Mouse (Mus musculus) midbrain, embryonic 12.5 days (tissue): ENCODE measurements around the gene Samm50. TPM values are rescaled to one million over a fixed set of nuclear protein-coding genes. Genes with fewer than 3 reads are reported as not detected.

Experiments used
- ATAC-seq: fragments of 200-750 bp; cut with Nextera tagmentation; 2 replicates; pipeline ENCODE4 v1.8.0; 2017; ENCODE audit warnings: low read depth, moderate TSS enrichment, moderate library complexity; ENCODE audit not compliant: low FRiP score
- H3K27ac ChIP-seq: fragments of 300-500 bp; sonication (generic); replicated peaks from 2 replicates; pipeline ENCODE4 v1.5.1; 2016; ENCODE audit warnings: mild to moderate bottlenecking
- H3K27me3 ChIP-seq: fragments of 300-500 bp; sonication (generic); 2 replicates; pipeline ENCODE4 v1.6.1; 2016; ENCODE audit warnings: mild to moderate bottlenecking
- H3K36me3 ChIP-seq: fragments of 300-500 bp; sonication (generic); 2 replicates; pipeline ENCODE4 v1.6.1; 2016
- H3K4me1 ChIP-seq: fragments of 300-500 bp; sonication (generic); 2 replicates; pipeline ENCODE4 v1.6.1; 2016
- H3K4me2 ChIP-seq: fragments of 300-500 bp; sonication (generic); replicated peaks from 2 replicates; pipeline ENCODE4 v1.6.1; 2016; ENCODE audit warnings: mild to moderate bottlenecking, moderate library complexity
- H3K4me3 ChIP-seq: fragments of 300-500 bp; sonication (generic); 2 replicates; pipeline ENCODE4 v1.5.1; 2016; ENCODE audit warnings: mild to moderate bottlenecking
- H3K9ac ChIP-seq: fragments of 300-500 bp; sonication (generic); replicated peaks from 2 replicates; pipeline ENCODE4 v1.6.1; 2016; ENCODE audit warnings: mild to moderate bottlenecking, moderate library complexity
- H3K9me3 ChIP-seq: fragments of 300-500 bp; sonication (generic); 2 replicates; pipeline ENCODE4 v1.6.1; 2016; ENCODE audit warnings: mild to moderate bottlenecking
- WGBS: fragments of 180-500 bp; shearing (Covaris S2); methylation state at CpG from one replicate; pipeline ENCODE4 v1.1.7; 2016; 5-methylcytosine and 5-hydroxymethylcytosine counted together
- microRNA-seq: library from miRNA; unstranded; fragments of <30 nt; microRNA quantifications from one replicate; pipeline ENCODE4, GENCODE M21; 2017
- polyA plus RNA-seq: library from polyadenylated mRNA; unstranded; fragments of >200 nt; fragmentation: Nextera tagmentation; extraction: Ambion mirVana; gene quantifications from 2 replicates; pipeline ENCODE4 v1.2.1, GENCODE M21; 2016

Samm50 gene
- polyA plus RNA-seq, 1 experiment from 2014 or later, result 99.4 TPM

DNA sequence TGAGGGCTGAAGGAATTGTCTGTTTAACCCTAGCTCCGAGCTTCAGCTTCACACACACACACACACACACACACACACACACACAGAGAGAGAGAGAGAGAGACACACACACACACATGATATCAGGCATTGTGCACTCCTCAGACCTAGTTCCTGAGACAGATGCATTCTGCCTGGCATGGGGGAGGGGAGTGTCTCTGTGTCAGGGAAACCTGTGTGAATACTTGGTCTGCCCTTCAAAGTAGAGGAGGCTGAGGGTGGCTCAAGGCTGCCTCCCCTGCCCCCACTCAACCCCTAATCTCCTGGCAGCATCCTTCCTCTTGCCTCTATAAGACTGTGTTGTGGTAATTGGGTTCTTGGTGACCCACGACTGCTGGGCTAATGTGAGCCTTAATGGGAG, 71.5 kb downstream of the Samm50 start:
- H3K4me2 ChIP-seq, result no peak overlapping the region
- WGBS, result 52% methylated on average over 2 of the region's 2 CpGs
- no peak overlapping the region for H3K9ac ChIP-seq
- no peaks in the 10 kb centered on the region for H3K9me3 ChIP-seq
- H3K27me3 ChIP-seq, result peaks cover 34% of the 10 kb centered on the region
- H3K27ac ChIP-seq, result no peak overlapping the region
- no peaks in the 10 kb centered on the region for H3K36me3 ChIP-seq
- H3K4me3 ChIP-seq, result no peak overlapping the region
- peaks cover 32% of the 10 kb centered on the region for H3K4me1 ChIP-seq
- ATAC-seq, result no peak

DNA sequence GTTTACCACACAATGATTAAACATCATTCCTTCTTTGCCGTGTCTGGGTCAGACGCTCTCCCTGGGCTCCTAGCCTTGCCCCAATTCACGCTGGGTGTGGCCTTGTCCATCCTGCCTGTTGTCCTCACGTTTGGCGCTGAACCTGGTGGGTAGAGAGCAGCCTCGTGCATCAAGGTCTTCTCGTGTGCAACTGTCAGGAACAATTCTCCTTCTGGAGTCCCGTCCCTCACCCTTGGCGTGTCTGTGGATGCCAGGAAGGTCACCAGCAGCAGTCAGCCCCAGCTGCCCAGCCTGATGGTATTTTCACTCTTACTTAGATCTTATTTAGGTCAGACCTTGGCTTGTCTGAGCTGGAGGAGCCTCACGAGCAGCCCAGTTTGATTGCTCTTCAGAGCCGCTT, 73.1 kb downstream of the Samm50 start:
- Histone ChIP-seq H3K4me1 (peaks cover 28% of the 10 kb centered on the region), H3K27ac (no peak overlapping the region), H3K27me3 (peaks cover 22% of the 10 kb centered on the region), H3K4me3 (no peak overlapping the region), H3K9ac (no peak overlapping the region), H3K9me3 (no peaks in the 10 kb centered on the region), H3K36me3 (no peaks in the 10 kb centered on the region), H3K4me2 (no peak overlapping the region)
- ATAC-seq, result no peak
- 73% methylated on average over 11 of the region's 11 CpGs for whole genome bisulfite sequencing

DNA sequence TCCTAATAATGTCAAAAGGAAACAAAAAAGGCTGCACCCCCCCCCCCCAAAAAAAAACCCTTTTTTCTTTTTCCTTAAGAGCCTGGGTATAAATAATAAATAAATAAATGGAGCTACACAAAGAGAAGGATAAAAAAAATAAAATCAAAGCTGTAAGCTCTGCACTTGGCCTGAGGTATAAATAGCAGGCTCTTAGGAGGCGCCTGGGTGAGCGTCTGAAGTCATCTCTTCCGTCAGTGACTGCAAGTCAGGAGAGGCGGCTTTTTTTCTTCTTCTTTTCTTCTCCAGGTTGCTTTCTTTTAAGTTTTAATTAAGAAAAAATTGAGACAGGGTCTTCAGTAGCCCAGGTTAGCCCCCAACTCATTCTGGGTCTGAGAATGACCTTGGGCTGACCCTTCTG, 74.2 kb downstream of the Samm50 start:
- no peak overlapping the region for H3K9ac ChIP-seq
- H3K4me1 ChIP-seq, result peaks cover 16% of the 10 kb centered on the region
- no peak overlapping the region for H3K27ac ChIP-seq
- peaks cover 21% of the 10 kb centered on the region for H3K27me3 ChIP-seq
- 77% methylated on average over 4 of the region's 4 CpGs for WGBS
- H3K4me2 ChIP-seq, result no peak overlapping the region
- no peaks in the 10 kb centered on the region for H3K36me3 ChIP-seq
- ATAC-seq, result no peak
- H3K9me3 ChIP-seq, result no peaks in the 10 kb centered on the region
- no peak overlapping the region for H3K4me3 ChIP-seq

Small RNA genes within 50 kb of the gene (microRNA-seq; reads per million reads assigned to microRNA genes)
- 0.70 reads per million for gene Mir6392

Other genes with a start within 250 kb of the Samm50 start
- 0.16 TPM in 1 of 2 replicates, not detected in the other for gene Efcab6, start 126.9 kb upstream of the Samm50 start, polyA plus RNA-seq
- 19.1 and 22.1 TPM in 2 replicates for gene Sult4a1, start 86.5 kb upstream of the Samm50 start, polyA plus RNA-seq
- not detected in 2 replicates for gene Pnpla5, start 69.1 kb upstream of the Samm50 start, polyA plus RNA-seq
- gene Pnpla3, start 24.4 kb upstream of the Samm50 start, polyA plus RNA-seq, result 4.1 and 4.4 TPM in 2 replicates
- gene Parvb, start 39.8 kb downstream of the Samm50 start, polyA plus RNA-seq, result 5.9 and 6.5 TPM in 2 replicates
- 0.54 and 0.59 TPM in 2 replicates for gene Parvg, start 131.8 kb downstream of the Samm50 start, polyA plus RNA-seq